Mouse (Mus musculus) mature B cell (primary cell): ENCODE measurements around the gene Fbxo24.

Experiments used
- in situ Hi-C: fragments of 300-500 bp; cut with MboI; formaldehyde crosslinking; loops from 2 replicates; pipeline ENCODE4 v1.14.3; 2019

The Fbxo24 gene

GRCm38 (mm10) chr5:137600619-137601364 lies 28.0 kb downstream of the Fbxo24 start, which contains the start of gene Mospd3:
Gene Mospd3, minus strand, starts transcription at chr5:137601058.
- in situ Hi-C loops, result no loop called here

GRCm38 (mm10) chr5:137600281-137600618 lies 28.6 kb downstream of the Fbxo24 start:
- in situ Hi-C loops, result no loop called here

GRCm38 (mm10) chr5:137599600-137599999 lies 29.2 kb downstream of the Fbxo24 start:
- in situ Hi-C loops, result no loop called here

GRCm38 (mm10) chr5:137598100-137598826 lies 30.5 kb downstream of the Fbxo24 start:
- in situ Hi-C loops, result no loop called here

- in situ Hi-C loops, result no loop called here
Measured at GRCm38 (mm10) chr5:137597625-137598024, 31.2 kb downstream of the Fbxo24 start.

GRCm38 (mm10) chr5:137596601-137597261 lies 32.1 kb downstream of the Fbxo24 start:
- in situ Hi-C loops, result no loop called here

GRCm38 (mm10) chr5:137595921-137596320 lies 32.9 kb downstream of the Fbxo24 start:
- in situ Hi-C loops, result no loop called here

GRCm38 (mm10) chr5:137590507-137590906 lies 38.3 kb downstream of the Fbxo24 start:
- in situ Hi-C loops, result no loop called here

GRCm38 (mm10) chr5:137584976-137585375 lies 43.8 kb downstream of the Fbxo24 start:
- in situ Hi-C loops, result no loop called here

- in situ Hi-C loops, result no loop called here
Measured at GRCm38 (mm10) chr5:137583670-137584169, 45.1 kb downstream of the Fbxo24 start.

GRCm38 (mm10) chr5:137582702-137583101 lies 46.1 kb downstream of the Fbxo24 start:
- in situ Hi-C loops, result no loop called here

- in situ Hi-C loops, result no loop called here
Measured at GRCm38 (mm10) chr5:137580246-137580645, 48.6 kb downstream of the Fbxo24 start.

GRCm38 (mm10) chr5:137574470-137574901 lies 54.3 kb downstream of the Fbxo24 start:
- in situ Hi-C loops, result no loop called here

- in situ Hi-C loops, result no loop called here
Measured at GRCm38 (mm10) chr5:137570691-137571586, 57.9 kb downstream of the Fbxo24 start.

GRCm38 (mm10) chr5:137570181-137570580 lies 58.6 kb downstream of the Fbxo24 start:
- in situ Hi-C loops, result no loop called here

GRCm38 (mm10) chr5:137569665-137570064 lies 59.1 kb downstream of the Fbxo24 start, which contains the start of gene Tfr2:
Gene Tfr2, plus strand, starts transcription at chr5:137569840.
- in situ Hi-C loops, result no loop called here

- in situ Hi-C loops, result no loop called here
Measured at GRCm38 (mm10) chr5:137569031-137569430, 59.8 kb downstream of the Fbxo24 start.

GRCm38 (mm10) chr5:137568223-137568798 lies 60.5 kb downstream of the Fbxo24 start:
- in situ Hi-C loops, result no loop called here

GRCm38 (mm10) chr5:137566416-137566815 lies 62.4 kb downstream of the Fbxo24 start:
- in situ Hi-C loops, result no loop called here

- in situ Hi-C loops, result no loop called here
Measured at GRCm38 (mm10) chr5:137565744-137566143, 63.1 kb downstream of the Fbxo24 start.

- in situ Hi-C loops, result no loop called here
Measured at GRCm38 (mm10) chr5:137562965-137563364, 65.8 kb downstream of the Fbxo24 start.
